Mouse (Mus musculus): Measurements from ENCODE around the gene Gm49325.

GRCm38 (mm10) chr10:77566651-77567050 lies 39.3 kb upstream of the Gm49325 start:
- no peak for TF ChIP-seq HCFC1 (IDR thresholded peaks at IDR 0.05; ENCODE audit: borderline replicate concordance, insufficient read depth, low read length)
- no peak for TF ChIP-seq MAFK (IDR thresholded peaks at IDR 0.05; ENCODE audit: insufficient read depth, low read depth, low read length)
- TF ChIP-seq CHD2 (IDR thresholded peaks at IDR 0.05; ENCODE audit: low read depth, low read length) = no peak
- TF ChIP-seq ZC3H11A (IDR thresholded peaks at IDR 0.05; ENCODE audit: borderline replicate concordance, low read depth, low read length) = no peak

Data from ES-E14 (cell line).